Mouse (Mus musculus) forebrain, embryonic 15.5 days (tissue): Measurements from ENCODE around the gene Odc1. TPM values are rescaled to one million over a fixed set of nuclear protein-coding genes. Genes with fewer than 3 reads are reported as not detected.

Experiments used
- ATAC-seq: fragments of 200-750 bp; cut with Nextera tagmentation; replicated peaks from 2 replicates; pipeline ENCODE4 v1.8.0; 2017; ENCODE audit warnings: mild to moderate bottlenecking, moderate TSS enrichment, moderate library complexity
- H3K27ac ChIP-seq: fragments of 300-500 bp; sonication (generic); replicated peaks from 2 replicates; pipeline ENCODE4 v1.5.1; 2015; ENCODE audit warnings: mild to moderate bottlenecking, inconsistent platforms
- H3K27me3 ChIP-seq: fragments of 300-500 bp; sonication (generic); 2 replicates; pipeline ENCODE4 v1.6.1; 2015; ENCODE audit warnings: inconsistent platforms
- H3K36me3 ChIP-seq: fragments of 300-500 bp; sonication (generic); 2 replicates; pipeline ENCODE4 v1.6.1; 2015; ENCODE audit warnings: mild to moderate bottlenecking, inconsistent platforms
- H3K4me1 ChIP-seq: fragments of 300-500 bp; sonication (generic); 2 replicates; pipeline ENCODE4 v1.6.1; 2015; ENCODE audit warnings: inconsistent platforms
- H3K4me2 ChIP-seq: fragments of 300-500 bp; sonication (generic); replicated peaks from 2 replicates; pipeline ENCODE4 v1.6.1; 2015; ENCODE audit warnings: mild to moderate bottlenecking, inconsistent platforms
- H3K4me3 ChIP-seq: fragments of 300-500 bp; sonication (generic); 2 replicates; pipeline ENCODE4 v1.5.1; 2015; ENCODE audit warnings: mild to moderate bottlenecking, inconsistent platforms
- H3K9ac ChIP-seq: fragments of 300-500 bp; sonication (generic); replicated peaks from 2 replicates; pipeline ENCODE4 v1.6.1; 2015; ENCODE audit warnings: mild to moderate bottlenecking, inconsistent platforms
- H3K9me3 ChIP-seq: fragments of 300-500 bp; sonication (generic); 2 replicates; pipeline ENCODE4 v1.6.1; 2016; ENCODE audit warnings: inconsistent platforms
- WGBS: fragments of 180-500 bp; shearing (Covaris S2); methylation state at CpG from one replicate; pipeline ENCODE4 v1.1.7; 2015; ENCODE audit warnings: mixed read lengths; 5-methylcytosine and 5-hydroxymethylcytosine counted together
- polyA plus RNA-seq: library from polyadenylated mRNA; unstranded; fragments of >200 nt; fragmentation: Nextera tagmentation; extraction: Ambion mirVana; gene quantifications from 2 replicates; pipeline ENCODE4 v1.2.1, GENCODE M21; 2015

Gene Odc1
- polyA plus RNA-seq, 1 experiment from 2014 or later = 237 TPM

DNA sequence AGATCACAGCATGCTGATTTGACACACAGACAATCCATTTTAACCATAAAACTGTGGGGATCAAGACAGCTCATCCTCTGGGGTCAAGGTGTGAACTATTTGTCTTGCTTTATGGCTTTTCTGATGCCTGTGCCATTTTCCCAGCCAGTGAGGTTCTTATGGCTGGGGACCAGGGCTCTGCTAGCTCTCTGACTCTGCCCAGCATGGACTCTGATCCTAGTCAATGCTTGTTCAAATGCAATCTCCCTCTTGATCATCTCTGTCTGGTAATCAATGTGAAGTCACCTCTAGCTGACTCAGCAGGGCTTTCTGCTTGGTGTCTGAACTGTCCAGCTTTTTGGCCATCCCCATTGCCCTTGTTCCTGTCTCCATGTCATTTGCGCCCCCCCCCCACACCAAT lies 50.6 kb downstream of the Odc1 start:
- ATAC-seq = no peak
- no peaks in the 10 kb centered on the region for H3K4me1 ChIP-seq
- no peaks in the 10 kb centered on the region for H3K27me3 ChIP-seq
- WGBS = 100% methylated on average over 1 of the region's 1 CpGs
- no peaks in the 10 kb centered on the region for H3K36me3 ChIP-seq
- H3K27ac ChIP-seq = no peak overlapping the region
- H3K4me3 ChIP-seq = no peak overlapping the region
- no peak overlapping the region for H3K4me2 ChIP-seq
- H3K9ac ChIP-seq = no peak overlapping the region
- H3K9me3 ChIP-seq = no peaks in the 10 kb centered on the region

Other genes with a start within 250 kb of the Odc1 start
- 0.59 and 0.66 TPM in 2 replicates for gene Atp6v1c2, start 215.4 kb upstream of the Odc1 start, polyA plus RNA-seq
- gene Nol10, start 196.3 kb upstream of the Odc1 start, polyA plus RNA-seq = 22.2 and 23.9 TPM in 2 replicates
- gene Hpcal1, start 146.1 kb downstream of the Odc1 start, polyA plus RNA-seq = 30.5 and 36.1 TPM in 2 replicates